Mouse (Mus musculus): ENCODE data around the gene Abhd11. TPM values are rescaled to one million over a fixed set of nuclear protein-coding genes. Genes with fewer than 3 reads are reported as not detected.

The Abhd11 gene
- polyA plus RNA-seq, 2 experiments, result 25.1 to 27.0 TPM

- 78% methylated on average over 25 of the region's 25 CpGs for WGBS (ENCODE audit: insufficient replicate concordance)
- TF ChIP-seq EP300 (IDR thresholded peaks at IDR 0.05; ENCODE audit: low read depth) (no peak), CTCF (IDR thresholded peaks at IDR 0.05; ENCODE audit: low read depth) (no peak)
- H3K27ac ChIP-seq, result no peak overlapping the region
- no peak overlapping the region for H3K9ac ChIP-seq (replicated peaks)
- H3K27me3 ChIP-seq (ENCODE audit: control insufficient read depth, insufficient read depth, low read length), result no peaks in the 10 kb centered on the region
- no peaks in the 10 kb centered on the region for H3K9me3 ChIP-seq (ENCODE audit: control insufficient read depth, low read length)
- no peak for DNase-seq (ENCODE audit: low read depth in 3 of 3, low spot score in 3 of 3)
- peak overlapping the region in 1 of 2 experiments; percentile 8; a peak in 1 of 4 replicates for H3K4me3 ChIP-seq (ENCODE audit: insufficient read depth in 1 of 2, low read depth in 2 of 2, low read length in 2 of 2)
- H3K36me3 ChIP-seq (replicated peaks; ENCODE audit: control insufficient read depth, insufficient read depth, low read depth), result no peaks in the 10 kb centered on the region
- no peak for ATAC-seq (ENCODE audit: insufficient read depth)
- peaks cover 8 to 21% of the 10 kb centered on the region in 2 experiments for H3K4me1 ChIP-seq (replicated peaks; ENCODE audit: control insufficient read depth in 2 of 2, insufficient read depth in 2 of 2, low read length in 1 of 2)
- H3K4me2 ChIP-seq (ENCODE audit: low read depth), result peak overlapping the region; percentile 96
These were observed 2.1 kb downstream of the Abhd11 start for GRCm38 (mm10) chr5:135010841-135011743.

- Histone ChIP-seq H3K27me3 (ENCODE audit: control insufficient read depth, insufficient read depth, low read length) (no peaks in the 10 kb centered on the region), H3K4me3 (ENCODE audit: insufficient read depth in 1 of 2, low read depth in 2 of 2, low read length in 2 of 2) (no peak overlapping the region), H3K9me3 (ENCODE audit: control insufficient read depth, low read length) (no peaks in the 10 kb centered on the region), H3K27ac (no peak overlapping the region), H3K4me1 (replicated peaks; ENCODE audit: control insufficient read depth in 2 of 2, insufficient read depth in 2 of 2, low read length in 1 of 2) (peaks cover 8 to 24% of the 10 kb centered on the region in 2 experiments), H3K9ac (replicated peaks) (no peak overlapping the region), H3K4me2 (ENCODE audit: low read depth) (peak overlapping the region; percentile 11; the same call in 1 of the 2 replicates), H3K36me3 (replicated peaks; ENCODE audit: control insufficient read depth, insufficient read depth, low read depth) (no peaks in the 10 kb centered on the region)
- TF ChIP-seq EP300 (IDR thresholded peaks at IDR 0.05; ENCODE audit: low read depth) (no peak), CTCF (IDR thresholded peaks at IDR 0.05; ENCODE audit: low read depth) (no peak)
- no peak for ATAC-seq (ENCODE audit: insufficient read depth)
- DNase-seq (ENCODE audit: low read depth in 3 of 3, low spot score in 3 of 3), result no peak
- 60% methylated on average over 26 of the region's 26 CpGs for WGBS (ENCODE audit: insufficient replicate concordance)
These were observed 3.1 kb downstream of the Abhd11 start for GRCm38 (mm10) chr5:135011809-135012613.

GRCm38 (mm10) chr5:135012671-135013441 is 3.9 kb downstream of the Abhd11 start:
- H3K9ac ChIP-seq (replicated peaks), result no peak overlapping the region
- no peak for ATAC-seq (ENCODE audit: insufficient read depth)
- no peak overlapping the region for H3K4me3 ChIP-seq (ENCODE audit: insufficient read depth in 1 of 2, low read depth in 2 of 2, low read length in 2 of 2)
- H3K9me3 ChIP-seq (ENCODE audit: control insufficient read depth, low read length), result no peaks in the 10 kb centered on the region
- 11% methylated on average over 16 of the region's 16 CpGs for WGBS (ENCODE audit: insufficient replicate concordance)
- peaks cover 8 to 24% of the 10 kb centered on the region in 2 experiments for H3K4me1 ChIP-seq (replicated peaks; ENCODE audit: control insufficient read depth in 2 of 2, insufficient read depth in 2 of 2, low read length in 1 of 2)
- H3K36me3 ChIP-seq (replicated peaks; ENCODE audit: control insufficient read depth, insufficient read depth, low read depth), result no peaks in the 10 kb centered on the region
- no peak overlapping the region for H3K27ac ChIP-seq
- DNase-seq (ENCODE audit: low read depth in 3 of 3, low spot score in 3 of 3), result peak; percentile 65 to 73 (median 68)
- H3K4me2 ChIP-seq (ENCODE audit: low read depth), result no peak overlapping the region; the same call in 1 of the 2 replicates
- no peak for TF ChIP-seq EP300 (IDR thresholded peaks at IDR 0.05; ENCODE audit: low read depth)
- peak; percentile 84 for TF ChIP-seq CTCF (IDR thresholded peaks at IDR 0.05; ENCODE audit: low read depth)
- no peaks in the 10 kb centered on the region for H3K27me3 ChIP-seq (ENCODE audit: control insufficient read depth, insufficient read depth, low read length)

- H3K9me3 ChIP-seq (ENCODE audit: control insufficient read depth, low read length), result no peaks in the 10 kb centered on the region
- no peaks in the 10 kb centered on the region for H3K27me3 ChIP-seq (ENCODE audit: control insufficient read depth, insufficient read depth, low read length)
- no peak overlapping the region for H3K4me2 ChIP-seq (ENCODE audit: low read depth)
- DNase-seq (ENCODE audit: low read depth in 3 of 3, low spot score in 3 of 3), result peak in 2 of 3 experiments; percentile 57 to 65
- peaks cover under 1 to 13% of the 10 kb centered on the region in 2 experiments; a peak in 3 of 4 replicates for H3K4me1 ChIP-seq (replicated peaks; ENCODE audit: control insufficient read depth in 2 of 2, insufficient read depth in 2 of 2, low read length in 1 of 2)
- no peak for TF ChIP-seq EP300 (IDR thresholded peaks at IDR 0.05; ENCODE audit: low read depth)
- peak; percentile 99 for TF ChIP-seq CTCF (IDR thresholded peaks at IDR 0.05; ENCODE audit: low read depth)
- H3K4me3 ChIP-seq (ENCODE audit: insufficient read depth in 1 of 2, low read depth in 2 of 2, low read length in 2 of 2), result no peak overlapping the region
- H3K27ac ChIP-seq, result no peak overlapping the region
- 10% methylated on average over 7 of the region's 7 CpGs for WGBS (ENCODE audit: insufficient replicate concordance)
- H3K36me3 ChIP-seq (replicated peaks; ENCODE audit: control insufficient read depth, insufficient read depth, low read depth), result no peaks in the 10 kb centered on the region
- no peak overlapping the region for H3K9ac ChIP-seq (replicated peaks)
- peak; percentile 16; the same call in 1 of the 2 replicates for ATAC-seq (ENCODE audit: insufficient read depth)
These were observed 6.5 kb downstream of the Abhd11 start for GRCm38 (mm10) chr5:135015497-135015896.
